Mouse (Mus musculus): ENCODE data around the gene Cherp.

DNA sequence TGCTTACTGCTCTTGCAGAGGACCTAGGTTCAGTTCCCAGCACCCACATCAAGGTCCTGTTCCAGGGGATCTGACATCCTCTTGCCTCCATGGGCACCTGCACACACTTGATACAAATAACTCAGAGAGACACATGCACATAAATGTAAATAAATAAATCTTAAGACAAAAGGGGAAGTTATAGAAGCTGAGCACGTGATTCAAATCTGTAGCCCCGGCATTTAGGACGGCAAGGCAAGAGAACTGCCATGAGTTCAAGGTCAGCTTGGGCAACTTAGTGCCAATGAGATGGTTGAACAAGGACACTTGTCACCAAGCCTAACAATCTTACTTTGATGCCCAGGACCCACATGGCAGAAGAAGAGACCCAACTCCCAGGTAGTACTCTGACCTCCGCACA, 57.0 kb downstream of the Cherp start:
- TF ChIP-seq CTCF (conservative IDR thresholded peaks at IDR 0.05; ENCODE audit: insufficient read depth, insufficient read length, low read depth, low read length) = no peak
- TF ChIP-seq POLR2A (IDR thresholded peaks at IDR 0.05; ENCODE audit: low read depth, low read length) = no peak

Data from kidney, adult 2 months (tissue).